Mouse (Mus musculus): ENCODE data around the gene Ap3s2. TPM values are rescaled to one million over a fixed set of nuclear protein-coding genes. Genes with fewer than 3 reads are reported as not detected.

Ap3s2 gene
- total RNA-seq, 4 experiments from 2014 or later, result 42.3 to 48.8 (median 44.4) TPM

- no peak for DNase-seq (ENCODE audit: low spot score in 2 of 2)
Measured at GRCm38 (mm10) chr7:79890436-79891221, 29.8 kb downstream of the Ap3s2 start.

- no peak for DNase-seq (ENCODE audit: low spot score in 2 of 2)
Measured at GRCm38 (mm10) chr7:79888603-79889002, 31.8 kb downstream of the Ap3s2 start.

- DNase-seq (ENCODE audit: low spot score in 2 of 2), result no peak
Measured at GRCm38 (mm10) chr7:79883613-79884334, 36.7 kb downstream of the Ap3s2 start.

GRCm38 (mm10) chr7:79881901-79882300, 38.5 kb downstream of the Ap3s2 start:
- DNase-seq (ENCODE audit: low spot score in 2 of 2), result no peak

- DNase-seq (ENCODE audit: low spot score in 2 of 2), result no peak
Measured at GRCm38 (mm10) chr7:79880998-79881397, 39.5 kb downstream of the Ap3s2 start.

GRCm38 (mm10) chr7:79880033-79880432, 40.4 kb downstream of the Ap3s2 start:
- DNase-seq (ENCODE audit: low spot score in 2 of 2), result no peak

- no peak for DNase-seq (ENCODE audit: low spot score in 2 of 2)
Measured at GRCm38 (mm10) chr7:79878455-79879025, 41.9 kb downstream of the Ap3s2 start.

GRCm38 (mm10) chr7:79873407-79873806, 47.0 kb downstream of the Ap3s2 start:
- DNase-seq (ENCODE audit: low spot score in 2 of 2), result no peak

- DNase-seq (ENCODE audit: low spot score in 2 of 2), result no peak
Measured at GRCm38 (mm10) chr7:79871797-79872345, 48.6 kb downstream of the Ap3s2 start.

- no peak for DNase-seq (ENCODE audit: low spot score in 2 of 2)
Measured at GRCm38 (mm10) chr7:79869072-79869719, 51.3 kb downstream of the Ap3s2 start.

GRCm38 (mm10) chr7:79868475-79868874, 52.0 kb downstream of the Ap3s2 start:
- DNase-seq (ENCODE audit: low spot score in 2 of 2), result no peak

GRCm38 (mm10) chr7:79867861-79868260, 52.6 kb downstream of the Ap3s2 start:
- DNase-seq (ENCODE audit: low spot score in 2 of 2), result no peak

- no peak for DNase-seq (ENCODE audit: low spot score in 2 of 2)
Measured at GRCm38 (mm10) chr7:79866294-79867000, 54.0 kb downstream of the Ap3s2 start.

GRCm38 (mm10) chr7:79861794-79862193, 58.7 kb downstream of the Ap3s2 start:
- no peak for DNase-seq (ENCODE audit: low spot score in 2 of 2)

- DNase-seq (ENCODE audit: low spot score in 2 of 2), result no peak
Measured at GRCm38 (mm10) chr7:79860811-79861210, 59.6 kb downstream of the Ap3s2 start, which contains the start of gene Anpep. Gene Anpep (minus strand): TSS chr7:79861059.

GRCm38 (mm10) chr7:79858956-79859630, 61.4 kb downstream of the Ap3s2 start:
- no peak for DNase-seq (ENCODE audit: low spot score in 2 of 2)

- no peak for DNase-seq (ENCODE audit: low spot score in 2 of 2)
Measured at GRCm38 (mm10) chr7:79858202-79858934, 62.1 kb downstream of the Ap3s2 start.

GRCm38 (mm10) chr7:79856305-79856704, 64.1 kb downstream of the Ap3s2 start:
- DNase-seq (ENCODE audit: low spot score in 2 of 2), result no peak

Data from left cerebral cortex, adult 8-10 months (tissue).